8 mouse cellular contexts compared by ENCODE assay signal in the genomic region with DNA sequence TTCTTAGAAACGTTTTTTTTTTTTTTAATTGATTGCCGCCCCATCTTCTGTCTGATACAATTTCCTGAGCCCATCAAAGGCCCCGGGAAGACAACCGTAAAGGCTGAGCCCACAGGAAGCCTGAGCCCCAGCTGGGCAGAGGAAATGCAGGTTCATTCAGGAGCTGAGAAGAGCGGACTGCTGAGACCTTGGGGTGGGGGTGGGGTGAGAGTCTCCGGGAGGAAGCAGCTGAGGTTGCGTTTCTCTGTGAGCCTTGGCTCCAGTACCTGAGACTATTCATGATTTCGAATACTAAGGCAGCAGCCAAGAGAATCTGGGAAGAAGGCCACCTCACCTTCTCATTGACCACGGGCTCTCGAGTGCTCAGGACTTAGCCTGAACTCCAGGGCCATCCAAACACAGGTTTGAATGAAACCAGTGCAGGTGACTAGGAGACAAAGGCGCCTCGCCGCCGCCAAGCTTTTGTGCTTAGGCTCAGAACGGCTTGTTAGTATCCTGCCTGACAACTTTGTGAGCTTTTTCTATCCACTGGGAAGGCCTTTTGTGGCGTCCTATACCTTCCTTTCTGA. TPM values are rescaled to one million over a fixed set of nuclear protein-coding genes. Genes with fewer than 3 reads are reported as not detected.
DNase-seq lines count a peak whose midpoint lies in the region; ATAC-seq lines count a peak whose summit lies in the region.

No protein-coding gene starts in this region.

- H3K27ac ChIP-seq in lung, embryonic 15.5 days = no peak overlapping the region
- H3K27ac ChIP-seq in hindbrain, embryonic 15.5 days (replicated peaks) = peak overlapping the region; percentile 40
- H3K27ac ChIP-seq in liver, embryonic 13.5 days = no peak overlapping the region

- no peaks in the 10 kb centered on the region for H3K36me3 ChIP-seq in lung, embryonic 15.5 days
- H3K36me3 ChIP-seq in hindbrain, embryonic 15.5 days = no peaks in the 10 kb centered on the region
- H3K36me3 ChIP-seq in liver, embryonic 13.5 days = no peaks in the 10 kb centered on the region
- H3K36me3 ChIP-seq in splenic B cell, adult 2 months (ENCODE audit: control insufficient read depth, insufficient read depth, low read length, poor library complexity, severe bottlenecking) = no peaks in the 10 kb centered on the region

- H3K4me1 ChIP-seq in lung, embryonic 15.5 days = peaks cover 12% of the 10 kb centered on the region
- peaks cover 27% of the 10 kb centered on the region for H3K4me1 ChIP-seq in hindbrain, embryonic 15.5 days (replicated peaks)
- peaks cover 13% of the 10 kb centered on the region for H3K4me1 ChIP-seq in liver, embryonic 13.5 days (replicated peaks)

- no peak for ATAC-seq in lung, embryonic 15.5 days (ENCODE audit: borderline replicate concordance, extremely low read depth, low FRiP score, low TSS enrichment)
- 0 out of 2 replicates have a peak, but pooled peaks have one; percentile 21 for ATAC-seq in hindbrain, embryonic 15.5 days (ENCODE audit: low FRiP score, low read depth)
- no peak for ATAC-seq in liver, embryonic 13.5 days (ENCODE audit: low read depth)

- H3K9ac ChIP-seq in lung, embryonic 15.5 days = no peak overlapping the region
- H3K9ac ChIP-seq in hindbrain, embryonic 15.5 days = peak overlapping the region; percentile 53
- no peak overlapping the region for H3K9ac ChIP-seq in liver, embryonic 13.5 days

- no peaks in the 10 kb centered on the region for H3K9me3 ChIP-seq in lung, embryonic 15.5 days
- no peaks in the 10 kb centered on the region for H3K9me3 ChIP-seq in hindbrain, embryonic 15.5 days
- H3K9me3 ChIP-seq in liver, embryonic 13.5 days (replicated peaks) = no peaks in the 10 kb centered on the region

- peak overlapping the region; percentile 46 for H3K4me3 ChIP-seq in lung, embryonic 15.5 days
- peak overlapping the region; percentile 49 for H3K4me3 ChIP-seq in hindbrain, embryonic 15.5 days
- peak overlapping the region; percentile 45 for H3K4me3 ChIP-seq in liver, embryonic 13.5 days (replicated peaks)

- peak overlapping the region; percentile 93 for H3K4me2 ChIP-seq in lung, embryonic 15.5 days
- peak overlapping the region; percentile 95 for H3K4me2 ChIP-seq in hindbrain, embryonic 15.5 days
- H3K4me2 ChIP-seq in liver, embryonic 13.5 days = peak overlapping the region; percentile 68

- 3% methylated on average over 16 of the region's 16 CpGs for WGBS in lung, embryonic 15.5 days
- WGBS in hindbrain, embryonic 15.5 days = 2% methylated on average over 16 of the region's 16 CpGs
- 2% methylated on average over 16 of the region's 16 CpGs for WGBS in liver, embryonic 13.5 days (ENCODE audit: insufficient replicate concordance)

- no peak for DNase-seq in lung, postnatal 14 days
- DNase-seq in embryo, embryonic 10 days (ENCODE audit: low spot score) = peak; percentile 41
- DNase-seq in liver, embryonic 13.5 days = no peak
- peak; percentile 35 for DNase-seq in splenic B cell, adult 2 months (ENCODE audit: low read depth, low spot score)
- no peak for DNase-seq in right cerebral cortex, postnatal 4 days
- DNase-seq in adrenal gland, adult (ENCODE audit: inconsistent age in 2 of 2, low spot score in 1 of 2) = no peak

- H3K27me3 ChIP-seq in lung, embryonic 15.5 days = peaks cover 31% of the 10 kb centered on the region
- 0 out of 2 replicates have a peak, but pooled peaks cover 12% of the 10 kb centered on the region for H3K27me3 ChIP-seq in hindbrain, embryonic 15.5 days
- H3K27me3 ChIP-seq in liver, embryonic 13.5 days = peaks cover 91% of the 10 kb centered on the region
- H3K27me3 ChIP-seq in splenic B cell, adult 2 months (ENCODE audit: control insufficient read depth, insufficient read depth, low read length, poor library complexity, severe bottlenecking) = no peaks in the 10 kb centered on the region; the same call in 1 of the 2 replicates

RNA-seq across cellular contexts. Expression of a gene that starts 0.7 kb away (rescaled TPM):
- 1.2 and 1.3 TPM in 2 replicates for polyA plus RNA-seq in lung, embryonic 15.5 days (2015; fragmentation: Nextera tagmentation; extraction: Ambion mirVana)
- 3.8 and 4.4 TPM in 2 replicates for polyA plus RNA-seq in hindbrain, embryonic 15.5 days (2015; fragmentation: Nextera tagmentation; extraction: Ambion mirVana)
- polyA plus RNA-seq in liver, embryonic 13.5 days (2015; fragmentation: Nextera tagmentation; extraction: Ambion mirVana) = 0.73 and 1.0 TPM in 2 replicates

RNA-seq across cellular contexts. Expression of a gene that starts 51.7 kb away (rescaled TPM):
- 117 and 126 TPM in 2 replicates for polyA plus RNA-seq in lung, embryonic 15.5 days (2015; fragmentation: Nextera tagmentation; extraction: Ambion mirVana)
- 371 and 409 TPM in 2 replicates for polyA plus RNA-seq in hindbrain, embryonic 15.5 days (2015; fragmentation: Nextera tagmentation; extraction: Ambion mirVana)
- polyA plus RNA-seq in liver, embryonic 13.5 days (2015; fragmentation: Nextera tagmentation; extraction: Ambion mirVana) = 36.8 and 41.1 TPM in 2 replicates

RNA-seq across cellular contexts. Expression of a gene that starts 58.0 kb away (rescaled TPM):
- polyA plus RNA-seq in lung, embryonic 15.5 days (2015; fragmentation: Nextera tagmentation; extraction: Ambion mirVana) = 17.1 and 17.8 TPM in 2 replicates
- polyA plus RNA-seq in hindbrain, embryonic 15.5 days (2015; fragmentation: Nextera tagmentation; extraction: Ambion mirVana) = 26.9 and 27.9 TPM in 2 replicates
- 4.0 and 5.8 TPM in 2 replicates for polyA plus RNA-seq in liver, embryonic 13.5 days (2015; fragmentation: Nextera tagmentation; extraction: Ambion mirVana)

Comparison
In these comparisons a context has a peak if more than half of its experiments do, and no peak if none do; other contexts are left out.
1. DNase-seq: peak in embryo, embryonic 10 days (single experiment) and splenic B cell, adult 2 months (single experiment); none in lung, postnatal 14 days (single experiment), liver, embryonic 13.5 days (single experiment), right cerebral cortex, postnatal 4 days (single experiment) and adrenal gland, adult (0 of 2).
2. Peak in every context shown above with its lines, with median percentiles within 50 percentile points of each other: H3K4me2 ChIP-seq and H3K4me3 ChIP-seq.